Mouse (Mus musculus) fibroblast of lung, adult 2 months (primary cell): ENCODE measurements at regions not wholly inside any gene's neighbourhood (a gene's known extent, or its start where the extent isn't known, plus 50 kb on each side); places are given as distances from the start of the nearest gene placed in this dataset.

Experiments used
- DNase-seq: peaks from one replicate; pipeline ENCODE4 v3.0.0-alpha.2; 2011; ENCODE audit warnings: low read depth

DNA sequence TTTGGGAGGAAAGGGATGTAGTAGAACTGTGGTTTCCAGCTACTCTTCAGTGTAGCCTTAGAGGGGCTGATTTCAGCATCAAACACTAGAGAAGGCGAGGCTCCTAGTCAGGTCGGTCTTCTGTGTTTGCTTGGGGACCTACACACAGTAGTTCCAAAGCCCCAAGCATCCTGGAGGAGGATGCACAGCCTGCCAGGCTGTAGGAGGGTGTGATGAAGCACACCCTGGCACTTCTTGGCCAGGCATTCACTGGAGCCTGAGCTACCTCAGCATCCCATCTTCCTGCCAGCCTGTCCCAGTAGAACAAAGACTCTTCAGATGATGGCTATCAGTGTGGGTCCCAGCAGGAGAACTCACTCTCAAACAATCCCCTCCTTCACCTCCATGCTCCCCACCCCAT lies 233.4 kb upstream of the Tbx18 start:
- DNase-seq: no peak

DNA sequence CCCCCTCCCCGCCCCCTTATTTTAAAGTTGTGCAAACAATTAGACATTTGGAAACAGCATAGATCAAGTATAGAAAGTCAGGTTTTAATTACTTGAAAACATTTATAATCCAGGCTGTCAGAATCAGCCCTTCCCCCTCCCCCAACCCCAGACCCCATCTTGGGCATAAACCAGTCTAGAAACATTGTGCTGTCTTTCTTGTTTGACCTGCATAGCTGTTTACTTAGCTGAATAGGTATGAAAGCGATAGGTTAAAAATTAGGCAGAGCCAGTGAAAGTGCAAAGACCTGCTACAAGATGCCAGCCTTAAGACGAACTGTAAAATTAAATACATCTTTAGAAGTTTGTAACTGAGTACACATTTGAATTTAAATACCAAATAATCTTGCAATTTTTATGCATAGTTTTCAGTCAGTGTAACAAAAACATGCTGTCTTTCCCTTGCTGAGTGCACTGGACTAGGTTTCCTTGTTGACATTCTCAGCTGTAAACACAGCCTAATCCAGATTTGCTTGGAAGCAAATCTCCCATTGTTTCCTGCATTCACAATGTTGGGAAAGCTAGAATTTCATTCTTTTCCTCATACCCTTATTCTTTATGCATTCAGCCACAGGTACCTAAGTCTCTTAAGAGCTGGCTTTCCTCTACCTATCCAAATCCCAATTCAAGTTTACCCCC lies 234.2 kb upstream of the Tbx18 start:
- no peak for DNase-seq

DNA sequence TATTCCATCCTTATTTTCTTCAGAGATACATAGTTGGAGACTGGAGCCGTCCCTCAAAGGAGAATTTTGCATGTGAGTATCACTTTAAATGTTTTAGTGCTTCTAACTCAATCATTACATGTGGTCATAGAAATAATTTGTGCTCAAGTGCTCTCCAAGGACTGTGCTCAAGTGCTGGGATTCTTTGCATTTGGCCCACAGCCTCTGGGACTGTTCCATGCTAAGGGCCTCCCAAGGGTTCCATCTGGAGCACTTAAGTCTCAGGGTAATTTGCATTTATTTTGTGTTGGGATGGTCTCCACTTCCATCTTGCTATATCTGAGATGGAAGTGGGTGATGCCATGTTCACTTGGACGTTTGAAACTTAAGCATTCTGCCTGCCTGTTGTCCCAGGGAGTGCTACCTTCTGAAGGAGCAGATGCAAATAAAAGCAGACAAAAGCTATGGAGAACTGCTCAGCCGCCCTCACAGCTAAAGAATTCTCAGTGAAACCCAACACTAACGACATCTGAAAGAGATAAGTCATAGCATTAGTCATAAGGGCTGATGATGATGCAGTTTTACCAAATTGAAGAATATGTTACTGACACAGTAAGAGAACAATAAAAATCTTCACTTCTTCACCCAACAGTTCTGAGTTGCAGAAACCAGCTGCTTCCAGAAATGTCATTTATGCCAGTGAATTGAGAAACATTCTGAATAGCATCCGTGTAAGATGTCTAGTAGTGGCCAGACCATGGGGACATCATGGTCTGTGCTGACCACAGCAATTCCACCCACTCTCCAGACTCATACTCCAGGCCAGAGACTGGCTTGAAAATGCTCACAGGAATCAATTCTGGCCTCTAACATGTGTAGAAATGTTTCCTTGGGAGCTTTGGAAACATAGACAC lies 237.4 kb upstream of the Tbx18 start:
- DNase-seq: peak; percentile 24

DNA sequence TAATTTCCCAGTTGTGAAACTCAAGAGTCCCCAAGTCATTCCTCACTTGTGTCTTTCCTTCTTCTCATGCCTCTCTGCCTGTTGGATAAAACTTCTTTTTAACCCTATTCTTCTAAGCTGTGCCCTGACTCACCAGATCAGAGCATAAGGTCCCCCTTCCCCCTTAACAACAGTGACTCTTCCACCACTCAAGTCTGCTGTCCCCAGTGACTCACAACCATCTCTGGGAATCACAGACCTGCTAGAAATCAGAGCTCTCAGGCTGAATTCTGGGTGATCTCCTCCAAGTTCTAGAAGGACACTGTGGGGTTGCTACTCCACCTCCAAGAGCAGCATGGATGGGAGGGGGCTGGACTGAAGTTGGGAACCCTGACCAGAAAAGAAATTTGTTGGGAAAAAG lies 239.5 kb upstream of the Tbx18 start:
- no peak for DNase-seq

DNA sequence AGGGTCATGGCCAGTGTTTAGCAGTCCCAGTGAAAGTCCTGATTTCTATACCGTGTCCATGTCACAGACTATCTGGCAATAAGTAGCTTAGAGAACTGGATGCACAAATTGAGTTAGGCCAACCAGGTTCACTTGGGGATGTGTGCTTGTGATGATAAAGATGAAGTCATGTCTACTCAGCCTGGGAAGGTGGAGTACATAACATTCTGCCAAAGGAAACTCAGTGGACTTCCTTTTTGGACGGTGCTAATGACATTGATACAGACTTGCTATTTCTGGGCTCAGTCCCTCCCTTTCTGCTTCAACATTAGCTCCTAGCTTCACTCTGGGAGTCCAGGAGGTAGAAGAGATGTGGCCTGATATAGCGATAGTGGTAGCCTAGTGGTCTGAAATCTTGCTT lies 240.7 kb upstream of the Tbx18 start:
- no peak for DNase-seq

DNA sequence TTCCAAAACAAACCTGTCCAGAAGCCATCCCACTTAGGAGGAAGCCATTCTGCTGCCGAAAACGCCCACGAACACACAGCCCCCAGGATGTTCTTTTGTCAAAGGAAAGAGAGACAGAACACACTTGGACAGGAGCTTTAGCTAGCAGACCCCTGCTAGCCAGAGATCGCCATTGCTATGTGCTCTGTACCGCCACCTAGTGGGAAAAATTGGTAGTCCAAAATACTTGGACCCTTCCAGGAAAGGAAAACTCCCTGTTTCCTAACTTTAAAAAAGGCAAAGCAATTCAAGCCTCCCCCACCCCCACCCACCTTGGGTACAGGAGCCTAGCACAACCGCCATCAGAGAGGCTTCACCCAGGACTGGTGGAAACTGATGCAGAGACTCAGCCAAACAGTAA lies 242.5 kb upstream of the Tbx18 start:
- no peak for DNase-seq

DNA sequence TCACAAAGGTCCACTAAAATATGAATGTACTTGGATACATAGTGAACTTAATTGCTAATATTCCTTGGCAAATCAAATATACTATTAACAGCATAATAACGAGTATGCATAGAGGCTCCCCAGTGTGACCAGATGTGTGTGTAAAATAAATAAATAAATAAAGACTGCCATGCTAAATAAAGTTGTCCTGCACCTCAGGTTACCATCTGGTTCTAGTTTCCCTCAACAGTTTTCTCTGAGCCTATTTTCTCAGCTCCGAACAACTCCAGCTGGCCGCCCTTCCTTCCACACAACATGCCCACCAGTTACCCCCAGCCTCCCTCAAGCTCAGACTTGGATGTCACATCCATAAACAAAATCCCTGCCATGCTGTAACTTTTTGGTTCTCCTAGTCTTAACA lies 253.8 kb upstream of the Tbx18 start:
- DNase-seq: no peak

DNA sequence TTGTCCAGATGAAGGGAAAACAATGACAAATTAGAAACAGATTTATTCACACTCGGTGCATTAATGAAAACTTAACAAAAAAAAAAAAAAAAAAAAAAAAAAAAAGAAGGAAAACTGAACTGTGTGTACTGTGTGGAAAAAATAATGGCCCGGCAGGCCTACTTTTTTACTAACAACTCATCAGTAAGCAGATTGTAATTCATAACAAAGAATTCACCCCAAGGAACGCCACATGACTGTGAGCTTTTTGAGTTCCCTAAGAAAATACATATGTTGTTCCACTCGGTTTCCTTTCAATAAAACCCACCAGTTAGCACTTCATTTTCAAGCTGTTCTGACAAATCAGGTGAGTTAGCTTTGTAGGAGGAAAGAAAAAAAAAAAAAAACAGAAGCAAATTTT lies 254.4 kb upstream of the Tbx18 start:
- DNase-seq: no peak

DNA sequence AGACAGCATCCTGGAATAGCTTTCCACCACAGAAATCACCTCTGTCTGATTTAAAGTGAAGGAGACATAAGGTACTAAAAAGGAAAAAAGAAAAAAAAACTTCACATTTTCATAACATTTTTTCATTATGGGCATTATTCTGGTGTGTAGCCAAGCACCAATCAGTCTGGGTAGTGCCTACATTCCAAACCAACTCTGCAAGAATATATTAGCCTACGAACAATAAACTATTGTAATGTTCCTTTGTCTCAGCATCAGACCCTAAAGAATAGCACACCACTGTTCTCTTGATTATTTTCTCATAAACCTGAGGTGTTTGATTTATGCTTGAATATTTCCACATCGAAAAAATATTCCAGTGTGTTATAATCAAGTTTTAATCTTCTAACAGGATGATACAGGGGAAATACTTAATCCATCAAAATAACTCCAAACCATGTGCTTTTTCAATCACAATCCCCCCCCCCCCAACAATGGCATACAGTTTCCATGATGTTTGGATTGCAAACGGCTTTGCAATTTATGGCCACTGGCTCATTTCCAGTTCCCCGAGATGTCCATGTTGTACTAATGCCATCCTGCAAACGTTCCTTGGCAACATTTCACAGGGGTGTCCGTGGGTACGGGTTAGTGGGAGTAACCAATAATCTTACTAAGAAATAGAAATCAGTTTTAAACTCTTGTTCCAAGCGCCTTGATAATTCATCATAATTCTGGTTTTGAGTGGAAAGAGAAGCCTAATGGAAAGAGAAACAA lies 275.1 kb upstream of the Tbx18 start:
- DNase-seq: no peak

DNA sequence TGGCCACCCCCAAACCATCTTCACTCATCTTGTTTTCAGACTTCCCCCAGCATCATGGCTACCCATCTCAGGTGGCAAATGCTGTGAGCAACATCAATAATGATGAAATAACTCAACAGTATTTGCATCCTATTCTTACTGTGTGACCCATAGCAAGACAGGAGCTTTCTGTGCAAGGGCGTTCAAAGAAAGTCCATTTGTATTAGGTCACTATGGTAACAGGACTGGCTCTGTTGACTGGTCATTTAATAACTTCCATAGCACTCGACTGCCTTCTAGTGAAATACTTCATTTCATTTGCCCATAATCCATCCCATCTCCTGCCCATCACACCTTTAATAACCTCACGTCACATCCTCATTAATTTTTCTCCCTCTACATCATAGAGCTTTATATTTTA lies 292.7 kb upstream of the Tbx18 start:
- DNase-seq: no peak

DNA sequence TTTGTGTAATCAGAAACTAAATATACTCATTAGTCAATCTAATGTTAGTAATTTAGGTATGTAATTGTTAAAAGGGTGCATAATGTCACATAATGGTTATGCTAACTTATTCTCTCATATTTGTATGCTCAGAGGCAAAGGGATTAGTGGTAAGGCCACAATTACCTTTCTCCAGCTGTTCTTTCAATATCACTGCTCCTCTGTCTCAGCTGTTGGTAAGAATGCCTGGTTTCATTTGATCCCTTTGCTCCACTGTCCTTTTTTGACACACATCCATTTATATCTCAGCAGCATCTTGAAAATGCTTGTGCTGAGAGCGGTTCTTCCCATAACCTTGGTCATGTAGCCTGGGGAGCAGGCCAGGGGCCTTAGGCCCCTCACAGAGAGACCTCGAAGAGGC lies 294.9 kb upstream of the Tbx18 start:
- no peak for DNase-seq

DNA sequence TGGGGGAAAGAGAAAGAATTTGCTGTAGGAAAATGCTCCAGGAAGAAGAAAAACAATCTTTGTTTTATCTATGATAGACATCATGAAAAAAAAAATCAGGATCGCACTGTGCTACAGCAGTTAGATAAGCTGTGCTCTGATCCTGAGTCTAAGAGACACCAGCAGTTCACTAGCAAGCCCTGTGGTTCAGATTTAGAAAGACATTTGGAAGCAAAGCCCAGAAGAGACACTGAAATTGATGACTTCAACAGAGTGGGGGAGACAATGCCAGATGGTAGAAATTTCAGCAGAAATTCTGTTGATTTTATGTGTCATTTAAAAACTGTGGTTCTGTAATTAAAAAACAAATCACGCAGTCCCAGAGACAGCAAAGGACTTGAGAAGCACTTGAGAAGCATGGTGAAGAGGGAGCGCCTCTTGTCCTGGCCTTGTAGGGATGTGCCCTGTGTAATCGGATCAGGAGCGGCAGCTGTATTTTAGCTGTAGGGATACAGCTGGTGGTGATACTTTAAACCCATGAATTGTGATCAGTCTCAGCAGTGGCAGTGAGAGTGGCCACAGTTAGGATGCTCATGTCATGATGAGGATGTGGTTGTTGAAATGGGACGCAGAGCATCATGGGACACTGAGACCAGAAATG lies 296.4 kb upstream of the Nt5e start:
- DNase-seq: no peak

DNA sequence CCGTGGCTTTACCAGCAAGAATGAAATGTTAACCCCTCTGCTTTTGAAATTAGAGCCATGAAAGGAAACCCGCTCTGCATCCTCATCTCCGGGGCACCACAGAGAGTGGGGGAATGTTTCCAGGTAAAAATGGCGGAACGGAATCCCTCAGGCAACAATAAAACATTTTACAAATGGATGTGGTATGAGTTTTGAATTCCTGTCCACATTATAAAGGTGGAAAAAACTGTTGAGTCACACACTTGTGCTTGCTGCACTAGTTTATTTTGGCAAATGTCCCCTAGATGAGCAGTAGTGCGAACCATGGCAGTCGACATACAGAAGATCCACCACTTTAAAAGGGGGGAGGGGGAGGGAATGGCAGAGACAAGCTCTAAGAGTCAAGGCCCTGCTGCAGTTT lies 289.4 kb upstream of the Nt5e start:
- DNase-seq: no peak

DNA sequence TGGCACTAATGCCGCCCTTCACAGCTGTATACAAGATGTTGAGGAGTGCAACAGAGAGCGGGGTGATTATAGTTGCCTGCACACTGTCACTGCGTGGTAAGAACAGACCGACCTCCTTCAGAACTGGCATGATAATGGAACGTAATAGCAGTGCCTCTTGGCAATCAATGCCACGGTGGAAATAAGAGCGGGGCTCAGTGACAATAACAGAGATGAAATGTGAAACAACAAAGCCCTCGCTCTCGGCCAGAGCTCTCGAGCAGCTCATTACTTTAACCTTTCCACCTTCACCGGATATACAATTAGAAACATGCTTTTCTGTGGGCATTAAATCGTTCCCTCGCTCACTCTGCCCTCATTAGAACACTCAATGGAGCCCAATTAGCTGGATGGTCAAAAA lies 277.7 kb upstream of the Nt5e start:
- DNase-seq: no peak

DNA sequence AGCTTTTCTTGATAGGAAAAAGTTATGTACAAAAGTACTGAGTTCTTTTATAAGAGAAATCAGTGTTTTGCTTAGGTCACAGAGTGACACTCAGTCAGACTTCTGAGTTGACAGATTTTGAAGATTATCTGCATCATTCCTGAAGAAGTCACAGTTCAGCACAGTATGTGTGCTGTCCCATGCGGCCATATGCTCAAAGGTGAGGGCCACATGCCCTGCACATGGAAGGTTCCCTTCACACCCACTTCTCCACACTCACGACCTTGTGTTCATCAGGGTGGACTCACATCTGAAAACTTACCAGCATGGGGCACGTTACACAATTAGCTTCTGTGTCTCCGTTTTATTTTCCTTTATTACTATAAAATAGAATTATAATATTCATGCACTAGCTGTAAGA lies 277.2 kb upstream of the Nt5e start:
- DNase-seq: no peak

DNA sequence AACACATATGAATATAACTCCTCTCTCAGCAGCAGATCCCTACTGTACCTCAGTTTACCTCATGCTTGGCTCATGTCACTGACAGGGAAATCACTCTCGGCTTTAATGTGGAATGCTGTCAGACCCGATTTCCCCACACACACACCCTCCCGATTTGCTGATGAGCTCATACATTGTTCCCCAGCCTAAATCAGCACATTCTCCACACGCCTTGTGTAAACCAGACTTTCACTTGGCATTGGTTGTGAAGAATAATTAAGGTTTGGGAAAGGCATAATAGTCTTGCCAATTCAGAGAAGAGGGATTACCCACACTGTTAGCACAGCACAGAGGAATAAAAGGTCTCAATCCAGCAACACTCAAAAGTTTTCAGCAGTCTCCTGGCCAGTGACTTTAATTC lies 268.4 kb upstream of the Nt5e start:
- DNase-seq: peak; percentile 46

DNA sequence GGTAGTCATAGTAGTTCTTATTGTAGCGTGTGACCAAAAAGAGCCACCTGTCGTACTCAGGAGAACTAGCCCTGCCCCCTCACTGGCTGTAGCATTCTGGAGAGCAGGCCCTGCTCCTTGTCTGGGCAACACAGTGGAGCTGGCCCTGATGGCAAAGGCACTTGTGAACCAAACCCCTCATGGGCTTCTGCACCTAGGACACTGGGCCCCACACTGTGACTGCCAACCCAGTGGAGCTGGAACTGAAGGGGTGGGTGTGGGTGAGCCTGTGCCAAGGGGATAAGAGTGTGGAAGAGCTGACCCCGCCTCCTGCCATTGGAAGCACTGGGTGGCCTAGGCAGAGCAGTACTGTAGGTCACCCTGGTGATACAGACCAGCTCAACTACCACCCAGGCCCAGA lies 268.0 kb upstream of the Nt5e start:
- no peak for DNase-seq

DNA sequence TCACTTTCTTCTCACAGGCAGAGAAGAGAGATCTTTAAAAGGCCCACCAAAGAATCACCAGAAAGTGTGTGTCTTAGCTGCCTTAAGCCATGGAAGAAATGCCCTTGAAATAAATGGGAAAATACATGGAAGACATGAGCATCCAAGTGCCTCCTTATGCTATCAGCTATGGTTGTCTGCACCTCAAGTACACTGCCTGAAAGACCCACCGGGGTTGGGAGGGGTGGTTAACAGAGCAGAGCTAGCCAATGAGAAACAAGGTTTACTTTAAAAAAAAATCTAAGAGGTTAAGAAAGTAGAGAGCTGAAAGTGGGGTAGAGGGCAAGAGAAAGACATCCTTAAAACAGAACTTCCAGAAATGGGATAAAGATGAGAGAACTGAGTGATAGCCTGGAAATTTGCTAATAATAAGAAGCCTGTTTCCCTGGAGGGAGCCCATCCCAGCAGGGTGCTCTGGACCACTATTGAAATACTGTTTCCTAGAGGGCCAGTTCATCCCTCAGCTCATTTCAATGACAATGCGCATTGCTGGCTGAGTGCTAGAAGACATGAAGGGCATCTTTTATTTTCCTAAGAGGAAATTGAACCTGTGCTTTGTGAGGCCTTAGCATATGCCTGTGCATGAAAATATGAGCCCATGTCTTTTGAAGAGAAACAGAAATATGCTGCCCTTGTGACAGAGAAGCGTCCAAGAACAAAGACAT lies 262.9 kb upstream of the Nt5e start:
- DNase-seq: no peak

DNA sequence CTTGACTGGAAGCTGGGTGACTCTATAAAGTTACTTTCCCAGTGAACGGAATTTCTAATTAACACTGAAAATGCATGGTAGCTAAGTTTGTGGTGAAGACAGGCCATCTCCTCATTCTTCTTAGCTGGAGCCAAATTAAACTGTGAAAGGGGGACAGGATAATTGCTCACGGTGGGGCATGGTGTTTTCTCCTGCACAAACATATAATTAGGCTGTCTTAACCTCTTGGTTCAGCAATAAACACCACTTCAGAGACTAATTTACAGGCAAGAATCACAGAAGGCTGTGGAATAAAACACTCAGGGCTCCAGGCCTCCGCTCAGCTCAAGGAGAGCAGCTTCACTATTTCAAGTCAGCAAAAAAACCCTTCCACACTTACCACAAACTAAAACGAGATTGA lies 261.9 kb upstream of the Nt5e start:
- no peak for DNase-seq

DNA sequence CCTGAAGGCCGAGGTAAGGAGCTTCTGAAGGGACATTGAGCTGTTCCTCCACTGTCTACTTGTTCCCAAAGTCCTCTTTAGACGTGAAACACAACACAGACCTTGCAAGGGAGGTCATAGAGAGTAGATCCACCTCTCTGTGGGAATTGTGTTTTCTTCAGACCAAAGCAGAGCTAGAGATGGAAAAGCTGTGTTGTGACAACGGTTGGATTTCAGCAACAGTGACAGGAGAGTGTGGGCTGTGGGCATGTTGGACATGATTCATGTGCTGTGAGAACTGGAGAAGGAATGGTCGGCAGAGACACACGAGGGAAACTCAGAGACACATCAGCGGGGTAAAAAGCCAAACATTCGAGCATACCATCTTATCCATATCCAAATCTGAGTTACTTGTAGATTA lies 261.2 kb upstream of the Nt5e start:
- DNase-seq: no peak

DNA sequence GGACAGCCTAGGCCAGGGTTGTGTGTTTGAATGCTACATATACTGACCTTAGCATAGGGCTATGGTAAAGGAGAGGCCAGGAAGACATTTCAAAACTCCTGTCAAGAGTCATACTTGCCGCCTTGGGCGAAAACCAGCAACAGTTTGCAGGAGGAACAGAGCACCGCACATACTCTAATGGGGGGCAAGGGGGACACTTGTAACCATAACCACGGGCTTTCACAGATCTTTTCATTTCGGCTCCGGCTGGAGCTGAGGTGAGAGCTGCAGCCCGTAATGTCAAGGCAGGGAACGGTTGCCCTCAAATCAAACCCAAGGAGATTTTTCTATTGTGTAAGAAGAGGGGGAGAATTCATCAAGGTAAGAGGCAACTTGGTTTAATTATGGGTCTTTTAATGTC lies 258.7 kb upstream of the Nt5e start:
- no peak for DNase-seq

DNA sequence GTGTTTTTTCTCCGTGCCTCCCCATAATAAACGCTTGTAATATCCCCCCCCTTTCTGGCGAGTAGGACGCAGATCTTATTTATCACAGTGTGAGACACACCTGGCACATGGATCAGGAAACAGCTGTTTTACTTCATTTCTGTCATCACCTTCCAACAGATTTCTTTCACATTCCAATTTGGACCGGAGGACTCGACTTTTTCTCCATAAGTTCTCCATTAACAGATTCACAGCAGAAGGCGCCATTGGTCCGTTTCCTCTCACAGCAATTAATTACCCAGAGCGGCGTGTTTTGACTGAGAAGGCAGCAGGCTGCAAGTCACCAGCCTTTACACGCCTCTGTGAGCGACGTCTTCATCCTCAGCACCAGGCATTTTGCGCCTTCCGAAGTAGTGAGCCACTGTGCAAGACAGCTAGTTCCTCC lies 258.1 kb upstream of the Nt5e start:
- no peak for DNase-seq
